Mouse (Mus musculus) midbrain, postnatal 0 days (tissue): ENCODE measurements around the gene Acad10. TPM values are rescaled to one million over a fixed set of nuclear protein-coding genes. Genes with fewer than 3 reads are reported as not detected.

Source experiments
- ATAC-seq: fragments of 200-750 bp; cut with Nextera tagmentation; 2 replicates; pipeline ENCODE4 v1.8.0; 2017; ENCODE audit warnings: moderate number of reproducible peaks, mild to moderate bottlenecking, moderate TSS enrichment, moderate library complexity; ENCODE audit not compliant: low FRiP score
- DNase-seq: peaks from one replicate; pipeline ENCODE4 v3.0.0-alpha.2; 2015; ENCODE audit warnings: low spot score
- H3K27ac ChIP-seq: fragments of 300-500 bp; sonication (generic); 2 replicates; pipeline ENCODE4 v1.5.1; 2014; ENCODE audit warnings: low read depth, mild to moderate bottlenecking, low read length, mixed read lengths
- H3K27me3 ChIP-seq: fragments of 300-500 bp; sonication (generic); 2 replicates; pipeline ENCODE4 v1.6.1; 2014; ENCODE audit warnings: low read length, control low read depth, mixed read lengths; ENCODE audit not compliant: insufficient read depth
- H3K36me3 ChIP-seq: fragments of 300-500 bp; sonication (generic); 2 replicates; pipeline ENCODE4 v1.6.1; 2014; ENCODE audit warnings: low read length, control low read depth, mixed read lengths; ENCODE audit not compliant: insufficient read depth
- H3K4me1 ChIP-seq: fragments of 300-500 bp; sonication (generic); 2 replicates; pipeline ENCODE4 v1.6.1; 2014; ENCODE audit warnings: mild to moderate bottlenecking, control low read depth, antibody characterized with exemption, low read length, mixed read lengths; ENCODE audit not compliant: insufficient read depth
- H3K4me2 ChIP-seq: fragments of 300-500 bp; sonication (generic); 2 replicates; pipeline ENCODE4 v1.6.1; 2014; ENCODE audit warnings: low read depth, mild to moderate bottlenecking, low read length, mixed read lengths; ENCODE audit not compliant: poor library complexity, severe bottlenecking
- H3K4me3 ChIP-seq: fragments of 300-500 bp; sonication (generic); 2 replicates; pipeline ENCODE4 v1.5.1; 2014; ENCODE audit warnings: low read depth, mild to moderate bottlenecking, low read length, moderate library complexity
- H3K9ac ChIP-seq: fragments of 300-500 bp; sonication (generic); replicated peaks from 2 replicates; pipeline ENCODE4 v1.6.1; 2014; ENCODE audit warnings: mild to moderate bottlenecking, low read length, moderate library complexity, mixed read lengths; ENCODE audit not compliant: poor library complexity, severe bottlenecking
- H3K9me3 ChIP-seq: fragments of 300-500 bp; sonication (generic); 2 replicates; pipeline ENCODE4 v1.6.1; 2016; ENCODE audit warnings: low read length, control low read depth
- CTCF ChIP-seq: IDR thresholded peaks from 2 replicates; pipeline ENCODE4 v1.5.1; 2016; ENCODE audit warnings: antibody characterized with exemption, mild to moderate bottlenecking
- WGBS: fragments of 180-500 bp; shearing (Covaris S2); extraction: QIAGEN DNeasy Blood & Tissue Kit; methylation state at CpG from one replicate; pipeline ENCODE4 v1.1.7; 2014; 5-methylcytosine and 5-hydroxymethylcytosine counted together
- polyA plus RNA-seq: library from polyadenylated mRNA; unstranded; fragments of >200 nt; fragmentation: Nextera tagmentation; extraction: Ambion mirVana; gene quantifications from 2 replicates; pipeline ENCODE4 v1.2.1, GENCODE M21; 2015
- total RNA-seq: library from RNA; depleted of rRNA; stranded (reverse); fragments of >200 nt; gene quantifications from 2 replicates; pipeline ENCODE4 v1.2.3, GENCODE M21; 2014

Acad10 gene
- total and polyA plus RNA-seq, 2 experiments from 2014 or later = 1.4 to 1.7 TPM

DNA sequence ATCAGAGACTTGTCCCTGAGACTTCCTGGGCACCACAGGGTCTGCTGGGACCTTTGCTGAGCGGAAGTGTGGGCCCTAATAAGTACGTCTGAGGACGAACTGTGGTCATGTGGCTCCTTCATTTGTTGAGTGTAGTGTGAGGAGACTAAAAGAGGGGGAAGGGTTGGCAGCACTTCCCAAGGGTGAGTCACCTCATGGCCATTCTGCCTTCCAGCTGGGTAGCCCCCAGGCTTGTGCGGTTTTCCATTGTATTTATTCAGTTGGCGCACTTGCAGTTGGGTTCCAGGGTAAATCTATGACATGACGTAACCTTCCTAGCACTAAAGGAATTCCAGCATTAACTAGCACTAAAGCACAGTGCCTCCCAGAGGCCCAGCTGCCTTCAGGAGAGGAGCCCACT is 25.2 kb upstream of the Acad10 start:
- no peaks in the 10 kb centered on the region for H3K9me3 ChIP-seq
- no peak overlapping the region for H3K27ac ChIP-seq
- H3K27me3 ChIP-seq = no peaks in the 10 kb centered on the region
- ATAC-seq (no peak), DNase-seq (no peak)
- H3K4me3 ChIP-seq = no peak overlapping the region
- no peaks in the 10 kb centered on the region for H3K4me1 ChIP-seq
- H3K9ac ChIP-seq = no peak overlapping the region
- H3K36me3 ChIP-seq = peaks cover 55% of the 10 kb centered on the region
- WGBS = 88% methylated on average over 6 of the region's 6 CpGs
- TF ChIP-seq CTCF = no peak
- H3K4me2 ChIP-seq = no peak overlapping the region

DNA sequence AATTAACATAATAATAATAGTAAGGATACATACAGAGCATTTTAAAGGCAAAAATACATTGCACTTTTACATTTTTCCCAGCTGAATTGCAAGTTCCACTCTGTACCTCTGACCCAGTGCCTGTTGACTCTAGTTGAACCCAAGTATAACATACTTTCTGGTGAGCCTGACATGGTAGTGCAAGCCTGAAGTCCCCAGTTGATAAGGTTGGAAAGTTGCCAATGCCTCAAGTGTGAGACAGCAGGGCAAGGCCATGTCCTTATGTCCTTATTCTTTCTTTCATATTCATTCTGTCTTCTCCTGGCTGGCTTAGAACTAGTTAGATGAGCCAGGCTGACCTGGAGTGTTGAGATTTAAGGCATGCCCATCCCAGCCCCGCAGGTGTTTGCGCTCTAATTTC is 21.9 kb upstream of the Acad10 start:
- WGBS = 98% methylated on average over 2 of the region's 2 CpGs
- Histone ChIP-seq H3K4me1 (no peaks in the 10 kb centered on the region), H3K4me3 (no peak overlapping the region), H3K27ac (no peak overlapping the region), H3K27me3 (no peaks in the 10 kb centered on the region), H3K9ac (no peak overlapping the region), H3K9me3 (no peaks in the 10 kb centered on the region), H3K36me3 (peaks cover 73% of the 10 kb centered on the region), H3K4me2 (no peak overlapping the region)
- DNase-seq (no peak), ATAC-seq (no peak)
- TF ChIP-seq CTCF = no peak

DNA sequence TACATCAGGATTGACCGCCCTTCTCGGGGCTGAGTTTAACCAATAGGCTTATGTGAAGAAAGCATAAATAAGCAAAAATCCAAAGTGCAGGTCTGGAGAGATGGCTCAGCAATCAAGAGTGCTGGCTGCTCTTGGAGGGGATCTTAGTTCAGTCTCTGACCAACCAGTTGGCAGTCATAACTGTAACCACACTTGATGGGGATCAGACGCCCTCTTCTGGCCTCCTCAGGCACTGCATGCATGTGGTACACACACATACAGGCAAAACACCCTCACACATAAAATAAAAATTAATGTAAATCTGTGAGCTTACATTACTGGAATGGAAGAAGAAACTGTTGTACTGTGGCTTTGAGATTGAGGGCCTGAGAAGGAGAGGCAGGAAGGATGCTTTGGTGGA is 10.1 kb upstream of the Acad10 start:
- Histone ChIP-seq H3K9me3 (no peaks in the 10 kb centered on the region), H3K4me1 (no peaks in the 10 kb centered on the region), H3K27ac (no peak overlapping the region), H3K4me2 (no peak overlapping the region), H3K9ac (no peak overlapping the region), H3K4me3 (no peak overlapping the region), H3K36me3 (peaks cover 39% of the 10 kb centered on the region), H3K27me3 (no peaks in the 10 kb centered on the region)
- 85% methylated on average over 3 of the region's 3 CpGs for WGBS
- peak; percentile 62 for TF ChIP-seq CTCF
- no peak for DNase-seq
- no peak for ATAC-seq

DNA sequence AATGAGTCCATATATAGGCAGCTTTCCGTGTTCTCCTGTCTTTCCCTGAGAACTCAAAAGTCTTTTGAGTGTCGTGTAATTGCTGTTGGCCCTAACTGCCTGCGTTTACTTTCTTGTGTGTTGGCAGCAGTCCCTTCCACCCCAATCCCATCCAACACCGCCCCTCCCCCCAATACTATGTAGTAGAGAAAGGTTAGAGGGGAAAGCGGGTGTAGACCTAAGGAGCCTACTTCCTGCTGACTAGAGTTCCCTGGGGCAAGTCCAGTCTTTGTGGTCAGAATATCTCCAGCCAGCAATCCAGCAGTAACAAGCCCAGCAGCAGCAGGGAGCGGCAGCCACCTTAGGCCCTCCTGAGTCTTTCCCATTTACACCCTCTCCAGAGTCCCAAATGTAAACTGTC is 8.1 kb upstream of the Acad10 start:
- Histone ChIP-seq H3K27ac (no peak overlapping the region), H3K4me2 (no peak overlapping the region), H3K36me3 (peaks cover 42% of the 10 kb centered on the region), H3K9me3 (no peaks in the 10 kb centered on the region), H3K27me3 (no peaks in the 10 kb centered on the region), H3K4me1 (no peaks in the 10 kb centered on the region), H3K4me3 (no peak overlapping the region), H3K9ac (no peak overlapping the region)
- DNase-seq (no peak), ATAC-seq (no peak)
- TF ChIP-seq CTCF = no peak
- WGBS = 85% methylated on average over 6 of the region's 6 CpGs

DNA sequence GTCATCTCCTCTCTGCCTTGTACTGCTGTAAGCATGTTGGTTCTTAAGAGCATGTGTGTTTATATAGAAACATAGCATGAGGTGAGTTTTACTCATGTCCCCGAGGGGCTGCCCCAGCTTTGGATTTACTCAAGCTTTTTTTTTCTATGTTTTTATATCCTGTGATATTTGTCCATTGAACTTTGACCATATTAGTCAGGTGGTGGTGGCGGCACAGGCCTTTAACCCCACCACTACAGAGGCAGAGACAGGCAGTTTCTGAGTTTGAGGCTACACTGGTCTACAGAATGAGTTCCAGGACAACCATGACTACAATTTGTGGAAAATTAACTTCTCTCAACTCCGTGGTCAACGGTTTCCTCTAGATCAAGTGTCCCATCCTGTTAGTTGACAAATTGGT is 6.8 kb upstream of the Acad10 start:
- Histone ChIP-seq H3K4me1 (no peaks in the 10 kb centered on the region), H3K36me3 (peaks cover 40% of the 10 kb centered on the region), H3K27me3 (no peaks in the 10 kb centered on the region), H3K27ac (no peak overlapping the region), H3K9ac (no peak overlapping the region), H3K4me2 (no peak overlapping the region), H3K4me3 (no peak overlapping the region), H3K9me3 (no peaks in the 10 kb centered on the region)
- TF ChIP-seq CTCF = no peak
- ATAC-seq (no peak), DNase-seq (no peak)
- 94% methylated on average over 4 of the region's 4 CpGs for WGBS

DNA sequence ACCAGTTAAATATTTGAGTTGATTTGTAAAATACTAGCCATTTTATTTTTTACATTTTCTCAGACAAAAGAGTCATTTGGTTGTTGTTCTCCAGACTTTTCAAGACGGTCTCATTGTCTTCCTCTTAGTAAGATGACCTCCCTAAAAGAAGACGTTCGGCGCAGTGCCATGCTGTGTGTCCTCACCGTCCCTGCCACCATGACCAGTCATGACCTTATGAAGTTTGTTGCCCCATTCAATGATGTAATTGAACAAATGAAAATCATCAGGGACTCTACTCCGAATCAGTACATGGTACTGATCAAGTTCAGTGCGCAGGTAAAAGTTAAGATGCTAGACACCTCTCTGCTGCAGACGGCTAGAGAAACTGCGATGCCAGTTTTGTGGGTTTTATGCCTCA is 4.7 kb upstream of the Acad10 start:
- Histone ChIP-seq H3K27me3 (no peaks in the 10 kb centered on the region), H3K4me3 (no peak overlapping the region), H3K9me3 (no peaks in the 10 kb centered on the region), H3K27ac (no peak overlapping the region), H3K4me1 (peaks cover 6% of the 10 kb centered on the region), H3K9ac (no peak overlapping the region), H3K4me2 (no peak overlapping the region), H3K36me3 (peaks cover 27% of the 10 kb centered on the region)
- ATAC-seq = no peak
- 96% methylated on average over 9 of the region's 9 CpGs for WGBS
- TF ChIP-seq CTCF = no peak
- no peak for DNase-seq
